Mouse (Mus musculus): ENCODE measurements at regions not wholly inside any gene's neighbourhood (a gene's known extent, or its start where the extent isn't known, plus 50 kb on each side); places are given as distances from the start of the nearest gene placed in this dataset.
A peak's percentile ranks its signal among the peaks of the same experiment; 100 is the strongest.

DNA sequence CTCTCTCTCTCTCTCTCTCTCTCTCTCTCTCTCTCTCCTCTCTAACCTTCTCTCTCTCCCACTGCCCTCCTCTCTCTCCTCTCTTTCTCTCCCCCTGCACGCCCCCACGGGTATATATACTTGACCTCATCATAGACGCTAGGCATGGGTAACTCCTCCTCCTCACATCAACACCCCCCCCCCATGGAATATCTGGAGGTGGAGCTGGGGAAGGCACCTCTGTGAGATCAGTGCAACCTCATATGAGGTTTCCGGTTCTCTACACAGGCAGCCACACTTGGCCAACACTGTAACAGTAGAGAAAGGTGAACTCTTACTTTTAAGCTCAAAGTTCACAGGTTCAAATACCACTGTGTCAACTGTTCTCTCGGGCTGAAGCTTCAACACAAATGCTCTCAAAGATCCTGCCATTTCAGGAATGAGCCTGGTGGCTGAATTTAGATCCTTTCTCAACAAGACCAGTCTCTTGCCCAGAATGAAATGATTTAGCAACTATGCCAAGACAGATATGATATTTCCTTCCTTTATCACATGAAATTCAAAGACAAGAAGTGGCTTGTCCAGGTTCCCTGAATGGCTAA is 172.1 kb upstream of the Bcl6 start:
- Histone ChIP-seq H3K27ac (no peak overlapping the region), H3K4me3 (replicated peaks) (no peak overlapping the region), H3K9ac (replicated peaks) (no peak overlapping the region), H3K4me2 (no peak overlapping the region), H3K36me3 (no peaks in the 10 kb centered on the region), H3K9me3 (no peaks in the 10 kb centered on the region), H3K27me3 (no peaks in the 10 kb centered on the region), H3K4me1 (replicated peaks) (peaks cover 11% of the 10 kb centered on the region)
- ATAC-seq (ENCODE audit: insufficient number of reproducible peaks, insufficient read depth, low FRiP score, low TSS enrichment, low read depth) = no peak
- WGBS = 80% methylated on average over 5 of the region's 5 CpGs

GRCm38 (mm10) chr16:24159336-24159735 is 170.7 kb upstream of the Bcl6 start:
- 74% methylated on average over 2 of the region's 2 CpGs for WGBS
- Histone ChIP-seq H3K4me3 (replicated peaks) (no peak overlapping the region), H3K4me2 (no peak overlapping the region), H3K27me3 (no peaks in the 10 kb centered on the region), H3K9me3 (no peaks in the 10 kb centered on the region), H3K4me1 (replicated peaks) (0 out of 2 replicates have a peak, but pooled peaks cover 4% of the 10 kb centered on the region), H3K27ac (no peak overlapping the region), H3K9ac (replicated peaks) (no peak overlapping the region), H3K36me3 (no peaks in the 10 kb centered on the region)
- no peak for ATAC-seq (ENCODE audit: insufficient number of reproducible peaks, insufficient read depth, low FRiP score, low TSS enrichment, low read depth)

DNA sequence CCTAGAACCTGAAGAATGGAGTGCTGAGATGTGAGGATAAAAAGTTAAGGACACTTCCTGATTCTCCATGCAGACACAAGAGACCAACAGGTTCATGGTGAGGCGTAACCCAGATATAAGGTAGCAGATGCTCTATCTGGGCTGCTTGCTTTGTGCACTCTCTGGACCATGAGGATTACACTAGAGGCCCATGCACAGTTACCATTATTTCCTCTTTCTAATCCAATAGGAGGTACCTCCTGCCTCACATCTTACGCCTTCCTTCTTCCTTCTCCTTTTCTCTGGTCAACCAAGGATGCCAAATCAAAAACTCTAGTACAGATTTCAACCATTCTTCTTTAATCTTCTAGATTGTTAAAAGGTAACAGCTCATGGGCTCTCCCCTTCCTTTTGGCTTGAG is 169.1 kb upstream of the Bcl6 start:
- H3K36me3 ChIP-seq = no peaks in the 10 kb centered on the region
- no peak overlapping the region for H3K27ac ChIP-seq
- 92% methylated on average over 2 of the region's 2 CpGs for WGBS
- H3K9ac ChIP-seq (replicated peaks) = no peak overlapping the region
- no peak overlapping the region for H3K4me3 ChIP-seq (replicated peaks)
- H3K9me3 ChIP-seq = no peaks in the 10 kb centered on the region
- H3K27me3 ChIP-seq = no peaks in the 10 kb centered on the region
- 0 out of 2 replicates have a peak, but pooled peaks cover 8% of the 10 kb centered on the region for H3K4me1 ChIP-seq (replicated peaks)
- H3K4me2 ChIP-seq = no peak overlapping the region
- ATAC-seq (ENCODE audit: insufficient number of reproducible peaks, insufficient read depth, low FRiP score, low TSS enrichment, low read depth) = no peak

DNA sequence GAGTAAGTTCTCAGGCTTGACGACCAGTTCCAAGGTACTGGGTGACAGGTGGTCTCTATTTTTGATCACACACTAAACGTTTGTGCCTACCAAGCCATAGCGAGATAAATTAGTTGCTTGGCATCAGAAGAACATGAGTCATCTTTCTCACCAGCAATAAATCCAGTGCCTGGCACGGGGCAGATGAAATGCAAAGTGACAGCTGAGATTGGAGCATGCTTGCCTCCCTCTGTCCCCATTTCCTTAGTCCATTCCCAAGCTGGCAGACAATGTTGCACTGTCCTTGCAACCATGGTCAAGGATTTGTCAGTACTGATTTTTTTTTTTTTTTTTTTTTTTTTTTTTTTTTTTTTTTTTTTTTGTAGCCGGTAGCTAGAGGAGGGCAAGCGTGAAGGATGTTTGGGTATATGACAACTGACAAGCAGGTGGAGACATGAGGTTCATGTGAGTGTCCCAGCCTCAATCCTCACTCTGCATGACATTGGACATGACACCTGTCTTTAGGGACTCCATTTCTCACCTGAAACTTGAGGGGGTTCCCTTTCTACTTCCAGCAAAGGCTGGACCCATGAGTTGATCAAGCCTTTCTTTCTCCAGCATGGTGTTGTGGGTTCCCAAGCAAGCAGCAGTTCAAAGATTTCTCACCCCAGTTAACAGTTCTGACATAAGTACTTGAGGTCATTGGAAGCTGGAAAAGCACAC is 168.2 kb upstream of the Bcl6 start:
- ATAC-seq (ENCODE audit: insufficient number of reproducible peaks, insufficient read depth, low FRiP score, low TSS enrichment, low read depth) = no peak
- no peaks in the 10 kb centered on the region for H3K27me3 ChIP-seq
- no peaks in the 10 kb centered on the region for H3K36me3 ChIP-seq
- 0 out of 2 replicates have a peak, but pooled peaks cover 8% of the 10 kb centered on the region for H3K4me1 ChIP-seq (replicated peaks)
- no peak overlapping the region for H3K9ac ChIP-seq (replicated peaks)
- WGBS = 77% methylated on average over 6 of the region's 6 CpGs
- H3K4me3 ChIP-seq (replicated peaks) = no peak overlapping the region
- H3K9me3 ChIP-seq = no peaks in the 10 kb centered on the region
- H3K4me2 ChIP-seq = no peak overlapping the region
- no peak overlapping the region for H3K27ac ChIP-seq

GRCm38 (mm10) chr16:24154816-24155357 is 166.2 kb upstream of the Bcl6 start:
- no peak overlapping the region for H3K4me2 ChIP-seq
- 0 out of 2 replicates have a peak, but pooled peaks cover 8% of the 10 kb centered on the region for H3K4me1 ChIP-seq (replicated peaks)
- no peak overlapping the region for H3K9ac ChIP-seq (replicated peaks)
- 70% methylated on average over 4 of the region's 4 CpGs for WGBS
- H3K27me3 ChIP-seq = no peaks in the 10 kb centered on the region
- no peak for ATAC-seq (ENCODE audit: insufficient number of reproducible peaks, insufficient read depth, low FRiP score, low TSS enrichment, low read depth)
- H3K27ac ChIP-seq = no peak overlapping the region
- no peaks in the 10 kb centered on the region for H3K36me3 ChIP-seq
- H3K9me3 ChIP-seq = no peaks in the 10 kb centered on the region
- H3K4me3 ChIP-seq (replicated peaks) = no peak overlapping the region

DNA sequence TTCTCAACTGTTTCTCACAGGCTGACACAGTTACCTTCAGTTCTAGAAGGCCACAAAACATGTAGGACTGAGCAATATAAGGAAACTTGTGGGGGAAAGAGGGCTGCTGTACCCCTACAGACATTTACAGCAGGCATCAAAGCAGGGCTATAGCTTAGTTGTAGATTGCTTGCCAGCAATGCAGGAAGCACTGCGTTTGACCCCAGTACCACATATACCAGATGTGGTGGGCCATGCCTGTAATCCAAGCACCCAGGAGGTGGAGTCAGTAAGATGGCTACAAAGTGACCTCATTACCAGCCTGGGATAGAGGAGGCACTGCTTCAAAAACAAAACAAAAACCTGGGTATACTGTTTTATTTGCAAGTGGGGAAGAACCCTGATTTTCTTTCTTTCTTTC is 165.3 kb upstream of the Bcl6 start:
- ATAC-seq (ENCODE audit: insufficient number of reproducible peaks, insufficient read depth, low FRiP score, low TSS enrichment, low read depth) = peak; percentile 63; the same call in 1 of the 2 replicates
- H3K4me1 ChIP-seq (replicated peaks) = 0 out of 2 replicates have a peak, but pooled peaks cover 8% of the 10 kb centered on the region
- H3K4me2 ChIP-seq = no peak overlapping the region
- no peaks in the 10 kb centered on the region for H3K9me3 ChIP-seq
- no peaks in the 10 kb centered on the region for H3K27me3 ChIP-seq
- H3K36me3 ChIP-seq = no peaks in the 10 kb centered on the region
- no peak overlapping the region; the same call in 1 of the 2 replicates for H3K27ac ChIP-seq
- no peak overlapping the region for H3K9ac ChIP-seq (replicated peaks)
- H3K4me3 ChIP-seq (replicated peaks) = no peak overlapping the region
- 0% methylated on average over 1 of the region's 1 CpGs for WGBS

GRCm38 (mm10) chr16:24151831-24152247 is 163.2 kb upstream of the Bcl6 start:
- H3K4me3 ChIP-seq (replicated peaks) = no peak overlapping the region
- no peak overlapping the region for H3K4me2 ChIP-seq
- no peak overlapping the region for H3K9ac ChIP-seq (replicated peaks)
- no peaks in the 10 kb centered on the region for H3K36me3 ChIP-seq
- WGBS = 75% methylated on average over 7 of the region's 7 CpGs
- H3K27me3 ChIP-seq = no peaks in the 10 kb centered on the region
- no peak overlapping the region for H3K27ac ChIP-seq
- ATAC-seq (ENCODE audit: insufficient number of reproducible peaks, insufficient read depth, low FRiP score, low TSS enrichment, low read depth) = no peak
- H3K9me3 ChIP-seq = no peaks in the 10 kb centered on the region
- 0 out of 2 replicates have a peak, but pooled peaks cover 4% of the 10 kb centered on the region for H3K4me1 ChIP-seq (replicated peaks)

GRCm38 (mm10) chr16:24151178-24151725 is 162.6 kb upstream of the Bcl6 start:
- Histone ChIP-seq H3K27ac (no peak overlapping the region), H3K4me1 (replicated peaks) (0 out of 2 replicates have a peak, but pooled peaks cover 4% of the 10 kb centered on the region), H3K9ac (replicated peaks) (no peak overlapping the region), H3K4me2 (no peak overlapping the region), H3K4me3 (replicated peaks) (no peak overlapping the region), H3K9me3 (no peaks in the 10 kb centered on the region), H3K36me3 (no peaks in the 10 kb centered on the region), H3K27me3 (no peaks in the 10 kb centered on the region)
- ATAC-seq (ENCODE audit: insufficient number of reproducible peaks, insufficient read depth, low FRiP score, low TSS enrichment, low read depth) = no peak
- WGBS = 67% methylated on average over 7 of the region's 7 CpGs

- WGBS = 80% methylated on average over 2 of the region's 2 CpGs
- H3K4me3 ChIP-seq (replicated peaks) = no peak overlapping the region
- no peak overlapping the region for H3K9ac ChIP-seq (replicated peaks)
- H3K27ac ChIP-seq = no peak overlapping the region
- H3K27me3 ChIP-seq = no peaks in the 10 kb centered on the region
- H3K9me3 ChIP-seq = no peaks in the 10 kb centered on the region
- 0 out of 2 replicates have a peak, but pooled peaks cover 4% of the 10 kb centered on the region for H3K4me1 ChIP-seq (replicated peaks)
- no peak overlapping the region for H3K4me2 ChIP-seq
- H3K36me3 ChIP-seq = no peaks in the 10 kb centered on the region
- ATAC-seq (ENCODE audit: insufficient number of reproducible peaks, insufficient read depth, low FRiP score, low TSS enrichment, low read depth) = no peak
These were observed 161.9 kb upstream of the Bcl6 start for GRCm38 (mm10) chr16:24150512-24150911.

- no peak overlapping the region for H3K4me3 ChIP-seq (replicated peaks)
- no peak overlapping the region for H3K4me2 ChIP-seq
- 81% methylated on average over 4 of the region's 4 CpGs for WGBS
- 0 out of 2 replicates have a peak, but pooled peaks cover 4% of the 10 kb centered on the region for H3K4me1 ChIP-seq (replicated peaks)
- no peaks in the 10 kb centered on the region for H3K27me3 ChIP-seq
- H3K9ac ChIP-seq (replicated peaks) = no peak overlapping the region
- H3K27ac ChIP-seq = no peak overlapping the region
- no peaks in the 10 kb centered on the region for H3K9me3 ChIP-seq
- H3K36me3 ChIP-seq = no peaks in the 10 kb centered on the region
- ATAC-seq (ENCODE audit: insufficient number of reproducible peaks, insufficient read depth, low FRiP score, low TSS enrichment, low read depth) = no peak
These were observed 160.8 kb upstream of the Bcl6 start for GRCm38 (mm10) chr16:24149441-24149840.

GRCm38 (mm10) chr16:24143894-24144293 is 155.2 kb upstream of the Bcl6 start:
- ATAC-seq (ENCODE audit: insufficient number of reproducible peaks, insufficient read depth, low FRiP score, low TSS enrichment, low read depth) = no peak
- Histone ChIP-seq H3K36me3 (no peaks in the 10 kb centered on the region), H3K9ac (replicated peaks) (no peak overlapping the region), H3K27me3 (no peaks in the 10 kb centered on the region), H3K4me3 (replicated peaks) (no peak overlapping the region), H3K4me1 (replicated peaks) (0 out of 2 replicates have a peak, but pooled peaks cover 6% of the 10 kb centered on the region), H3K27ac (no peak overlapping the region), H3K4me2 (no peak overlapping the region), H3K9me3 (no peaks in the 10 kb centered on the region)
- WGBS = 89% methylated on average over 3 of the region's 3 CpGs

Measured in limb, embryonic 12.5 days (tissue).